Mouse (Mus musculus): Measurements from ENCODE around the gene Olfr178. TPM values are rescaled to one million over a fixed set of nuclear protein-coding genes. Genes with fewer than 3 reads are reported as not detected.

Olfr178 gene
- not detected in 2 replicates for polyA plus RNA-seq (2016; fragmentation: Nextera tagmentation; extraction: Ambion mirVana)

- DNase-seq (ENCODE audit: extremely low spot score, low spot score) = no peak
- 93% methylated on average over 3 of the region's 3 CpGs for WGBS
Observed at GRCm38 (mm10) chr16:58891963-58892362, at the start of gene Olfr178. Olfr178 (minus strand) TSS chr16:58892063.

DNA sequence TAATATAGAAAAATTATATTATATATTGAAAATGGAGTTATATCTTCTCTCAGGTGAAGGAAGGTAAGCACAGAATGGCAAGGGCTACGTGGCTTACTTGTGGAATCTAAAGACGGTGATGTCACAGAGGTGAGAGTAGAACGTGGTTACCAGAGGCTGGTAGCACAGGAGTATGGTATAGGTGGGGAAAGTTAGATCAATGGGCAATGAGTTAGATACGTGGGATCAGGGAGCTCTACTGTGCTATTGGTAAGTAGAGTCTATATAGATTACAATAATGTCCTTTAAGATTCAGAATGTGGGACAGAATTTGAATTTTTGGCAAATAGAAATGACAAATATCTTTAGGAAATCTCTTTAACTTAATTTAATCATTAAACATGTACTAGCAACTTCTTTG is 37.4 kb upstream of the Olfr178 start, which contains the start of gene Olfr180:
Gene Olfr180, minus strand, starts transcription at position 101 of the 400 bp plus-strand sequence.
- Histone ChIP-seq H3K27me3 (ENCODE audit: poor library complexity, severe bottlenecking) (no peaks in the 10 kb centered on the region), H3K4me3 (no peak within 1 kb of the TSS), H3K27ac (no peak within 1 kb of the TSS), H3K4me1 (no peaks in the 10 kb centered on the region), H3K9me3 (peaks cover 6% of the 10 kb centered on the region), H3K36me3 (replicated peaks) (no peaks in the 10 kb centered on the region)
- no peak for DNase-seq (ENCODE audit: extremely low spot score, low spot score)
- 87% methylated on average over 4 of the region's 4 CpGs for WGBS

More at GRCm38 (mm10) chr16:58891963-58892362, at the start of gene Olfr178:
- no peak within 1 kb of the TSS for H3K27ac ChIP-seq
- H3K9me3 ChIP-seq = 0 out of 2 replicates have a peak, but pooled peaks cover 5% of the 10 kb centered on the region
- no peaks in the 10 kb centered on the region for H3K27me3 ChIP-seq (ENCODE audit: poor library complexity, severe bottlenecking)
- H3K36me3 ChIP-seq (replicated peaks) = no peaks in the 10 kb centered on the region
- H3K4me3 ChIP-seq = no peak within 1 kb of the TSS
- no peaks in the 10 kb centered on the region for H3K4me1 ChIP-seq

DNA sequence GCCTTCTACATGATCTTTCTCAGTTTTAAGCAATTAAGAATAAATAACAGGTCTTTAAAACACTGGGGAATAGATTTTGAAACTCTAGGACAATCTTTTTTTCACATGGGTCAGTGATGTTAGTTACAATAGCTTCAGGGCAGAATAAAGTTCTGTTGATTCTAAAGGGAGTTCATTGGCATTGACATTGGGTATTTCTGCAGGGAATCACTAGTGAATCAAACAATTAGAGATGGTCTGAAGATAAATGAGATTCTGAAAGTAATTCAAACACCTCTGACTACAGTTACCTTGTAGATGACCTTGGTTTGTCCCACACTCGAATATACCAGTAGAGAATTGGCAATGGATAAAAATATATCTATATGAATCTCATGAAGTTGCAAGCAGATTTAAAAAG is 36.8 kb upstream of the Olfr178 start, which contains the start of gene Olfr181:
Gene Olfr181, minus strand, starts transcription at position 101 of the 400 bp plus-strand sequence.
- Histone ChIP-seq H3K27ac (no peak within 1 kb of the TSS), H3K27me3 (ENCODE audit: poor library complexity, severe bottlenecking) (no peaks in the 10 kb centered on the region), H3K4me3 (no peak within 1 kb of the TSS), H3K9me3 (peaks cover 6% of the 10 kb centered on the region), H3K4me1 (no peaks in the 10 kb centered on the region), H3K36me3 (replicated peaks) (no peaks in the 10 kb centered on the region)
- 70% methylated on average over 1 of the region's 1 CpGs for WGBS
- no peak for DNase-seq (ENCODE audit: extremely low spot score, low spot score)

- Histone ChIP-seq H3K4me3 (no peak overlapping the region), H3K27ac (no peak overlapping the region), H3K4me1 (no peaks in the 10 kb centered on the region), H3K27me3 (ENCODE audit: poor library complexity, severe bottlenecking) (no peaks in the 10 kb centered on the region), H3K9me3 (peaks cover 6% of the 10 kb centered on the region), H3K36me3 (replicated peaks) (no peaks in the 10 kb centered on the region)
- no peak for DNase-seq (ENCODE audit: extremely low spot score, low spot score)
- 96% methylated on average over 2 of the region's 2 CpGs for WGBS
Observed at GRCm38 (mm10) chr16:58884416-58884815, 7.4 kb downstream of the Olfr178 start.

DNA sequence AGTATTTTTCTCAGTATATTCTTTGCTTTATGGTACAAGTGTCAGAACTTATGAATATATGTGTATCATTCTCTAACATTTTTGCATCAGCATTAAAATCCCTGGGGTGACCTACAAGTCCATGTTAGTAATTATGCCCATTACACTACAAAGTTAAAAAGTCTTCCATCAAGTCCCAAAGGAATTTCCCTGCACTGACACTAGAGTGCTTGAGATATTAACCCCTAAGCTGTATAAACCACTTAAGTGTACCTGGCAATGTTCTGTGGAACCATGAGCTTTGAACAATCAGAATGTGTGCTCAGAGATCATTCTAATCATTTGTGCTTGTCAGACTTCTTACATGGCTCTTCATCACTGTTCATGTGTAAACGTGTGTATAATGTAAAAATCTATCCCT is 17.2 kb downstream of the Olfr178 start, which contains the start of gene Olfr177:
Gene Olfr177, minus strand, starts transcription at position 101 of the 400 bp plus-strand sequence.
- Histone ChIP-seq H3K9me3 (no peaks in the 10 kb centered on the region), H3K4me3 (no peak within 1 kb of the TSS), H3K27me3 (ENCODE audit: poor library complexity, severe bottlenecking) (no peaks in the 10 kb centered on the region), H3K36me3 (replicated peaks) (no peaks in the 10 kb centered on the region), H3K27ac (no peak within 1 kb of the TSS), H3K4me1 (no peaks in the 10 kb centered on the region)
- DNase-seq (ENCODE audit: extremely low spot score, low spot score) = no peak
- WGBS = 63% methylated on average over 1 of the region's 1 CpGs

GRCm38 (mm10) chr16:58861479-58861878 is 30.4 kb downstream of the Olfr178 start:
- no peaks in the 10 kb centered on the region for H3K4me1 ChIP-seq
- H3K27ac ChIP-seq = no peak overlapping the region
- H3K27me3 ChIP-seq (ENCODE audit: poor library complexity, severe bottlenecking) = no peaks in the 10 kb centered on the region
- H3K9me3 ChIP-seq = no peaks in the 10 kb centered on the region
- H3K4me3 ChIP-seq = no peak overlapping the region
- no peaks in the 10 kb centered on the region for H3K36me3 ChIP-seq (replicated peaks)
- no peak for DNase-seq (ENCODE audit: extremely low spot score, low spot score)
- WGBS = 87% methylated on average over 1 of the region's 1 CpGs

- no peak for DNase-seq (ENCODE audit: extremely low spot score, low spot score)
- no peaks in the 10 kb centered on the region for H3K4me1 ChIP-seq
- 89% methylated on average over 2 of the region's 2 CpGs for WGBS
- no peaks in the 10 kb centered on the region for H3K36me3 ChIP-seq (replicated peaks)
- no peak overlapping the region for H3K4me3 ChIP-seq
- no peaks in the 10 kb centered on the region for H3K9me3 ChIP-seq
- no peak overlapping the region for H3K27ac ChIP-seq
- no peaks in the 10 kb centered on the region for H3K27me3 ChIP-seq (ENCODE audit: poor library complexity, severe bottlenecking)
Observed at GRCm38 (mm10) chr16:58860032-58860737, 31.7 kb downstream of the Olfr178 start.

Other genes starting within 250 kb of the Olfr178 start
- gene Cpox, start 221.8 kb downstream of the Olfr178 start, polyA plus RNA-seq (2016; fragmentation: Nextera tagmentation; extraction: Ambion mirVana) = 25.6 and 30.4 TPM in 2 replicates
- not detected in 2 replicates for gene Gpr15, start 173.0 kb downstream of the Olfr178 start, polyA plus RNA-seq (2016; fragmentation: Nextera tagmentation; extraction: Ambion mirVana)
- gene Cldnd1, start 164.2 kb downstream of the Olfr178 start, polyA plus RNA-seq (2016; fragmentation: Nextera tagmentation; extraction: Ambion mirVana) = 91.0 and 106 TPM in 2 replicates
- not detected in 2 replicates for gene Olfr172, start 128.9 kb downstream of the Olfr178 start, polyA plus RNA-seq (2016; fragmentation: Nextera tagmentation; extraction: Ambion mirVana)
- not detected in 2 replicates for gene Olfr173, start 91.8 kb downstream of the Olfr178 start, polyA plus RNA-seq (2016; fragmentation: Nextera tagmentation; extraction: Ambion mirVana)
- not detected in 2 replicates for gene Olfr175-ps1, start 65.3 kb downstream of the Olfr178 start, polyA plus RNA-seq (2016; fragmentation: Nextera tagmentation; extraction: Ambion mirVana)
- gene Olfr177, start 17.3 kb downstream of the Olfr178 start, polyA plus RNA-seq (2016; fragmentation: Nextera tagmentation; extraction: Ambion mirVana) = not detected in 2 replicates
- gene Olfr181, start 36.7 kb upstream of the Olfr178 start, polyA plus RNA-seq (2016; fragmentation: Nextera tagmentation; extraction: Ambion mirVana) = not detected in 2 replicates
- not detected in 2 replicates for gene Olfr180, start 37.3 kb upstream of the Olfr178 start, polyA plus RNA-seq (2016; fragmentation: Nextera tagmentation; extraction: Ambion mirVana)
- gene Olfr183, start 103.3 kb upstream of the Olfr178 start, polyA plus RNA-seq (2016; fragmentation: Nextera tagmentation; extraction: Ambion mirVana) = not detected in 2 replicates
- not detected in 2 replicates for gene Olfr186, start 138.2 kb upstream of the Olfr178 start, polyA plus RNA-seq (2016; fragmentation: Nextera tagmentation; extraction: Ambion mirVana)
- not detected in 2 replicates for gene Olfr187, start 147.7 kb upstream of the Olfr178 start, polyA plus RNA-seq (2016; fragmentation: Nextera tagmentation; extraction: Ambion mirVana)
- not detected in 2 replicates for gene Olfr190, start 185.9 kb upstream of the Olfr178 start, polyA plus RNA-seq (2016; fragmentation: Nextera tagmentation; extraction: Ambion mirVana)
- gene Olfr191, start 197.8 kb upstream of the Olfr178 start, polyA plus RNA-seq (2016; fragmentation: Nextera tagmentation; extraction: Ambion mirVana) = not detected in 2 replicates
- gene Olfr193, start 219.8 kb upstream of the Olfr178 start, polyA plus RNA-seq (2016; fragmentation: Nextera tagmentation; extraction: Ambion mirVana) = not detected in 2 replicates
- not detected in 2 replicates for gene Olfr194, start 229.0 kb upstream of the Olfr178 start, polyA plus RNA-seq (2016; fragmentation: Nextera tagmentation; extraction: Ambion mirVana)

All from forebrain, embryonic 10.5 days (tissue).